Mouse (Mus musculus): ENCODE results near the gene Nat8f7. TPM values are rescaled to one million over a fixed set of nuclear protein-coding genes. Genes with fewer than 3 reads are reported as not detected.
"Not testable (repeated sequence)": the region's sequence is repeated elsewhere in the genome, so short reads cannot be mapped to it uniquely, and the experiment has no call there.

Gene Nat8f7
- polyA plus RNA-seq (2015; fragmentation: Nextera tagmentation; extraction: Ambion mirVana), result not detected in 2 replicates

DNA sequence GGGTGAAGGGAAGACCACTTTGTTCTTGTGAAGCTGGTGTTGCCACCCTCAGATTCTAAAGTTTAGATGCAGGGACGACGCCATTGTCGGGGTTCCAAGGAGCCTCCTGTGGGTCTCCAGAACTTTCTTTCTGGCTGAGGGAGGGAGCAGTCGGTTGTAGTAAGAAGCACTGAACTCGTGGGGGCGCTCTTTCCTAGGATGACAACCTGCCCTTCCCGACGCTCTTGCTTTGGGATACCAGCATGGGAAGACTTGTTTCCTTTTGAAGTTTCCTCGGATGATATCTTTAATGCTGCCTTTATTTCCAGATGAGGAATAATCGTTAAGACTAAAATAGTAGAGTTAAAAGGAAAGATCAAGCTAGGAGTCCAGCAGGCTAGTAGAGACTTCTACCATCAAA, at the start of gene Nat8f7:
Nat8f7 (minus strand) TSS at position 101 of the 400 bp plus-strand sequence.
- not testable (repeated sequence) for ATAC-seq (replicated peaks; ENCODE audit: extremely low read depth, insufficient read depth, low FRiP score); H3K27ac ChIP-seq (ENCODE audit: low read length); H3K4me1 ChIP-seq (ENCODE audit: control insufficient read depth, insufficient read depth, low read length); H3K9me3 ChIP-seq (replicated peaks; ENCODE audit: control insufficient read depth, low read length); H3K36me3 ChIP-seq (ENCODE audit: control insufficient read depth, insufficient read depth); H3K9ac ChIP-seq (ENCODE audit: low read length); H3K4me3 ChIP-seq (ENCODE audit: low read length); H3K27me3 ChIP-seq (ENCODE audit: control insufficient read depth, insufficient read depth, low read length); H3K4me2 ChIP-seq (ENCODE audit: low read depth, low read length)
- 76% methylated on average over 9 of the region's 10 CpGs for WGBS

GRCm38 (mm10) chr6:85762678-85763077, 49.7 kb upstream of the Nat8f7 start:
- H3K27ac ChIP-seq (ENCODE audit: low read length); H3K9me3 ChIP-seq (replicated peaks; ENCODE audit: control insufficient read depth, low read length); H3K27me3 ChIP-seq (ENCODE audit: control insufficient read depth, insufficient read depth, low read length); H3K4me3 ChIP-seq (ENCODE audit: low read length); H3K4me2 ChIP-seq (ENCODE audit: low read depth, low read length); ATAC-seq (replicated peaks; ENCODE audit: extremely low read depth, insufficient read depth, low FRiP score); H3K36me3 ChIP-seq (ENCODE audit: control insufficient read depth, insufficient read depth); H3K9ac ChIP-seq (ENCODE audit: low read length); H3K4me1 ChIP-seq (ENCODE audit: control insufficient read depth, insufficient read depth, low read length): not testable (repeated sequence)
- 52% methylated on average over 1 of the region's 2 CpGs for WGBS

DNA sequence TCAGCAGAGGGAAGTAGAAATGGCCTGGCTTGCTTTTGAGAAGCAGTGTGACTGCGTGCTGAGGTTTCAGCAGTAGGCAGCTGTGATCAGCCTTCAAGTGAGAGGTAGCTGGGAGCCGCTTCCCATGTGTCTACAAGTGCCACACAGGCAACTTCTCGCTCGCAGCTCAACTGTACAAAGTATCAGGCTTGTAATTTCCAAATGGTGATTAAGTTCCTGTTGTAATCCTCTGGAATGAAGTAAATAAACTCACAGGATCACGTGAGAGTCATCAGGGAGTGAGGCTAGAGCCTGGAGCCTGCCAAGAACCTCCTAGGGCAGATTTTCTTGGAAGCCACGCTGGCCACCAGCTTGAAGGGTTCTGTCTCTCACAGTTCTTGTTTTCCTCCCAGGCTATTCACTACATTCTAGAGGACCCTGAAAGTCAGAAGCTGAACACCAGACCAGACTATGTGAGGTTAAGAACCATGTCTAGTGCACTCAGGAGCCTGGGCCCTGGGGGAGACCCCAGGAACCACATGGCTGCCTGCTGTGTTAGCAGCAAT, 42.8 kb upstream of the Nat8f7 start:
- not testable (repeated sequence) for H3K4me1 ChIP-seq (ENCODE audit: control insufficient read depth, insufficient read depth, low read length); H3K9me3 ChIP-seq (replicated peaks; ENCODE audit: control insufficient read depth, low read length); H3K27ac ChIP-seq (ENCODE audit: low read length); H3K36me3 ChIP-seq (ENCODE audit: control insufficient read depth, insufficient read depth); H3K4me2 ChIP-seq (ENCODE audit: low read depth, low read length); H3K27me3 ChIP-seq (ENCODE audit: control insufficient read depth, insufficient read depth, low read length); H3K4me3 ChIP-seq (ENCODE audit: low read length); H3K9ac ChIP-seq (ENCODE audit: low read length); ATAC-seq (replicated peaks; ENCODE audit: extremely low read depth, insufficient read depth, low FRiP score)
- WGBS, result 18% methylated on average over 3 of the region's 6 CpGs

- H3K4me2 ChIP-seq (ENCODE audit: low read depth, low read length); H3K9me3 ChIP-seq (replicated peaks; ENCODE audit: control insufficient read depth, low read length); H3K4me1 ChIP-seq (ENCODE audit: control insufficient read depth, insufficient read depth, low read length); H3K9ac ChIP-seq (ENCODE audit: low read length); H3K27me3 ChIP-seq (ENCODE audit: control insufficient read depth, insufficient read depth, low read length); H3K36me3 ChIP-seq (ENCODE audit: control insufficient read depth, insufficient read depth); H3K4me3 ChIP-seq (ENCODE audit: low read length); ATAC-seq (replicated peaks; ENCODE audit: extremely low read depth, insufficient read depth, low FRiP score); H3K27ac ChIP-seq (ENCODE audit: low read length): not testable (repeated sequence)
- WGBS, result 78% methylated on average over 1 of the region's 1 CpGs
Measured at GRCm38 (mm10) chr6:85709607-85710006, 3.4 kb downstream of the Nat8f7 start.

DNA sequence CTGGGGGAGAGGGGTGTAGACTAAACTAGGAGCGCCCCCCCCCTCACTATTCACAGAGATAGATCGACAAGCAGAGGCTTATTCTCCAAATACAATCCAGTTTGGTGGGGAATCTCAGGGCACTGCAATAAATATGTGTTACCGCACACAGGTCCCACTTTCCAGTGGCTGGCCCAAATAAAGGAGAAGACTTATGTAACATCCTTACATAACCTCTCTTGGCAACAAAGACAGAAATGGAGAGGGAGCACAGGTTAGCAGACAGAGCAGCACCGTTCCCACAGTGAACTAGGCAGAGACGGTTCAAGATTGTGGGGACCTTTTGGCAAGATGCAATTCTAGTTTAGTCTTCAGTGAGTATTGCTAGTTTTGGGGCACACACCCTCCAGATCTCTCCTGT, 3.8 kb downstream of the Nat8f7 start:
- H3K9me3 ChIP-seq (replicated peaks; ENCODE audit: control insufficient read depth, low read length); H3K9ac ChIP-seq (ENCODE audit: low read length); H3K27me3 ChIP-seq (ENCODE audit: control insufficient read depth, insufficient read depth, low read length); H3K27ac ChIP-seq (ENCODE audit: low read length); H3K4me2 ChIP-seq (ENCODE audit: low read depth, low read length); ATAC-seq (replicated peaks; ENCODE audit: extremely low read depth, insufficient read depth, low FRiP score); H3K4me3 ChIP-seq (ENCODE audit: low read length); H3K4me1 ChIP-seq (ENCODE audit: control insufficient read depth, insufficient read depth, low read length); H3K36me3 ChIP-seq (ENCODE audit: control insufficient read depth, insufficient read depth): not testable (repeated sequence)
- WGBS, result 83% methylated on average over 5 of the region's 5 CpGs

GRCm38 (mm10) chr6:85701943-85702342, 11.1 kb downstream of the Nat8f7 start:
- not testable (repeated sequence) for H3K9me3 ChIP-seq (replicated peaks; ENCODE audit: control insufficient read depth, low read length); H3K27me3 ChIP-seq (ENCODE audit: control insufficient read depth, insufficient read depth, low read length); H3K4me3 ChIP-seq (ENCODE audit: low read length); H3K9ac ChIP-seq (ENCODE audit: low read length); H3K4me1 ChIP-seq (ENCODE audit: control insufficient read depth, insufficient read depth, low read length); ATAC-seq (replicated peaks; ENCODE audit: extremely low read depth, insufficient read depth, low FRiP score); H3K4me2 ChIP-seq (ENCODE audit: low read depth, low read length); H3K27ac ChIP-seq (ENCODE audit: low read length); H3K36me3 ChIP-seq (ENCODE audit: control insufficient read depth, insufficient read depth)
- 55% methylated on average over 2 of the region's 4 CpGs for WGBS

Small RNA genes lying within 50 kb of the gene (microRNA-seq; reads per million reads assigned to microRNA genes)
- gene Gm27317, result not detected

Other genes starting within 250 kb of the Nat8f7 start
- 0.02 TPM in 1 of 2 replicates, not detected in the other for gene Fbxo41, start 210.2 kb downstream of the Nat8f7 start, polyA plus RNA-seq (2015; fragmentation: Nextera tagmentation; extraction: Ambion mirVana)
- not detected in 2 replicates for gene Egr4, start 199.6 kb downstream of the Nat8f7 start, polyA plus RNA-seq (2015; fragmentation: Nextera tagmentation; extraction: Ambion mirVana)
- 2.5 TPM in 2 replicates for gene Alms1, start 125.7 kb downstream of the Nat8f7 start, polyA plus RNA-seq (2015; fragmentation: Nextera tagmentation; extraction: Ambion mirVana)
- gene Nat8f3, start 52.5 kb upstream of the Nat8f7 start, polyA plus RNA-seq (2015; fragmentation: Nextera tagmentation; extraction: Ambion mirVana), result not detected in 2 replicates
- not detected in 2 replicates for gene Nat8f6, start 107.7 kb upstream of the Nat8f7 start, polyA plus RNA-seq (2015; fragmentation: Nextera tagmentation; extraction: Ambion mirVana)
- not detected in 2 replicates for gene Nat8f5, start 107.8 kb upstream of the Nat8f7 start, polyA plus RNA-seq (2015; fragmentation: Nextera tagmentation; extraction: Ambion mirVana)
- 0.13 TPM in 1 of 2 replicates, not detected in the other for gene Nat8, start 118.9 kb upstream of the Nat8f7 start, polyA plus RNA-seq (2015; fragmentation: Nextera tagmentation; extraction: Ambion mirVana)
- gene Nat8f2, start 156.0 kb upstream of the Nat8f7 start, polyA plus RNA-seq (2015; fragmentation: Nextera tagmentation; extraction: Ambion mirVana), result not detected in 2 replicates
- gene Nat8f4, start 191.7 kb upstream of the Nat8f7 start, polyA plus RNA-seq (2015; fragmentation: Nextera tagmentation; extraction: Ambion mirVana), result 2.1 and 2.9 TPM in 2 replicates
- 20.8 and 23.1 TPM in 2 replicates for gene Tprkb, start 198.7 kb upstream of the Nat8f7 start, polyA plus RNA-seq (2015; fragmentation: Nextera tagmentation; extraction: Ambion mirVana)
- gene Nat8f1, start 202.5 kb upstream of the Nat8f7 start, polyA plus RNA-seq (2015; fragmentation: Nextera tagmentation; extraction: Ambion mirVana), result 4.6 and 6.5 TPM in 2 replicates
- gene Dusp11, start 248.5 kb upstream of the Nat8f7 start, polyA plus RNA-seq (2015; fragmentation: Nextera tagmentation; extraction: Ambion mirVana), result 40.2 and 54.6 TPM in 2 replicates

Data from heart, embryonic 16.5 days (tissue).